In genomic region chr10:81580441-81581070, GRCm38 (mm10) we compare ENCODE assay signal across 9 mouse cellular contexts. TPM values are rescaled to one million over a fixed set of nuclear protein-coding genes. Genes with fewer than 3 reads are reported as not detected.
A peak's percentile ranks its signal among the peaks of the same experiment; 100 is the strongest.
DNase-seq lines count a peak whose midpoint lies in the region; ATAC-seq and TF ChIP-seq lines count a peak whose summit lies in the region.
"Had no signal": no experiment of that assay in that cellular context is flagged by ENCODE, and none has a peak within 500 bp of the region (broad histone marks: within the 10 kb centered on the region; RNA-seq: fewer than 3 reads in every experiment).

No protein-coding gene starts in this region.

- no peak overlapping the region; the same call in 1 of the 2 replicates for H3K4me2 ChIP-seq in liver, embryonic 14.5 days (ENCODE audit: low read depth)
- no peak overlapping the region for H3K4me2 ChIP-seq in midbrain, embryonic 14.5 days (ENCODE audit: low read length)
- H3K4me2 ChIP-seq: limb, embryonic 15.5 days had no signal

- WGBS in heart, adult 2 months: 53% methylated on average over 25 of the region's 25 CpGs
- 14% methylated on average over 25 of the region's 25 CpGs for WGBS in thymus, adult 2 months
- WGBS in liver, embryonic 14.5 days (ENCODE audit: insufficient replicate concordance): 21% methylated on average over 25 of the region's 25 CpGs
- 73% methylated on average over 25 of the region's 25 CpGs for WGBS in midbrain, embryonic 14.5 days

- no peaks in the 10 kb centered on the region for H3K4me1 ChIP-seq in heart, adult 2 months (ENCODE audit: control insufficient read depth, insufficient read depth, low read length)
- peaks cover 20% of the 10 kb centered on the region for H3K4me1 ChIP-seq in thymus, adult 2 months (replicated peaks; ENCODE audit: control insufficient read depth, insufficient read depth, low read length)
- H3K4me1 ChIP-seq in liver, embryonic 14.5 days (replicated peaks; ENCODE audit: control insufficient read depth in 2 of 2, insufficient read depth in 2 of 2, low read length in 1 of 2): peaks cover 1 to 4% of the 10 kb centered on the region in 2 experiments; a peak in 3 of 4 replicates
- peaks cover 4% of the 10 kb centered on the region for H3K4me1 ChIP-seq in midbrain, embryonic 14.5 days (ENCODE audit: control insufficient read depth, insufficient read depth, low read length)

- 0 out of 2 replicates have a peak, but pooled peaks have one; percentile 16 for TF ChIP-seq CTCF in heart, adult 2 months (IDR thresholded peaks at IDR 0.05)
- 0 out of 2 replicates have a peak, but pooled peaks have one; percentile 11 for TF ChIP-seq CTCF in thymus, adult 2 months (IDR thresholded peaks at IDR 0.05; ENCODE audit: borderline replicate concordance, control insufficient read depth, extremely low read depth, insufficient read depth, low read length, poor library complexity)
- peak; percentile 42; the same call in 1 of the 2 replicates for TF ChIP-seq CTCF in liver, embryonic 14.5 days (IDR thresholded peaks at IDR 0.05; ENCODE audit: low read depth)

- no peaks in the 10 kb centered on the region for H3K36me3 ChIP-seq in heart, adult 2 months (ENCODE audit: control insufficient read depth, insufficient read depth, low read length)
- H3K36me3 ChIP-seq in thymus, adult 2 months (ENCODE audit: control insufficient read depth, insufficient read depth, low read length): no peaks in the 10 kb centered on the region
- H3K36me3 ChIP-seq in liver, embryonic 14.5 days (replicated peaks; ENCODE audit: control insufficient read depth, insufficient read depth, low read depth): no peaks in the 10 kb centered on the region
- no peaks in the 10 kb centered on the region for H3K36me3 ChIP-seq in midbrain, embryonic 14.5 days (ENCODE audit: control insufficient read depth, insufficient read depth, low read length)

- no peaks in the 10 kb centered on the region for H3K9me3 ChIP-seq in liver, embryonic 14.5 days (ENCODE audit: control insufficient read depth, low read length)
- no peaks in the 10 kb centered on the region for H3K9me3 ChIP-seq in midbrain, embryonic 14.5 days (ENCODE audit: control insufficient read depth, low read length)
- H3K9me3 ChIP-seq: limb, embryonic 15.5 days had no signal

- TF ChIP-seq EP300 in heart, adult 2 months (IDR thresholded peaks at IDR 0.05; ENCODE audit: insufficient read depth, low read depth, low read length): no peak
- no peak for TF ChIP-seq EP300 in liver, embryonic 14.5 days (IDR thresholded peaks at IDR 0.05; ENCODE audit: low read depth)

- H3K9ac ChIP-seq in heart, adult 2 months (ENCODE audit: low read depth, low read length): peak overlapping the region; percentile 5; the same call in 1 of the 2 replicates
- no peak overlapping the region for H3K9ac ChIP-seq in liver, embryonic 14.5 days (replicated peaks)
- H3K9ac ChIP-seq in midbrain, embryonic 14.5 days (replicated peaks; ENCODE audit: low read length): no peak overlapping the region
- H3K9ac ChIP-seq: limb, embryonic 15.5 days had no signal

- H3K27me3 ChIP-seq in heart, adult 2 months (ENCODE audit: control insufficient read depth, insufficient read depth, low read length): no peaks in the 10 kb centered on the region
- H3K27me3 ChIP-seq in thymus, adult 2 months (ENCODE audit: control insufficient read depth, insufficient read depth, low read length): no peaks in the 10 kb centered on the region
- peaks cover 8% of the 10 kb centered on the region for H3K27me3 ChIP-seq in liver, embryonic 14.5 days (ENCODE audit: control insufficient read depth, insufficient read depth, low read length)
- peaks cover 30% of the 10 kb centered on the region; the same call in 1 of the 2 replicates for H3K27me3 ChIP-seq in midbrain, embryonic 14.5 days (ENCODE audit: control insufficient read depth, insufficient read depth, low read length)

- DNase-seq in heart, adult 2 months: no peak
- no peak for DNase-seq in heart, adult 9 months (ENCODE audit: low spot score in 2 of 2)
- DNase-seq in thymus, adult 2 months: peak; percentile 20
- no peak for DNase-seq in thymus, postnatal 14 days
- DNase-seq in liver, embryonic 14.5 days (ENCODE audit: low read depth in 3 of 3, low spot score in 3 of 3): no peak
- peak; percentile 64 for DNase-seq in testis, postnatal 10 days (ENCODE audit: low spot score)
- no peak for DNase-seq in midbrain, embryonic 14.5 days
- DNase-seq in gastrocnemius, postnatal 36 days: no peak

- intact Hi-C loops in heart, adult 2 months (cut with DNase I): no loop called here
- intact Hi-C loops in gastrocnemius, postnatal 36 days (cut with DNase I): no loop called here

- H3K79me2 ChIP-seq in heart, adult 2 months (replicated peaks; ENCODE audit: control insufficient read depth, insufficient read depth, low read length): no peaks in the 10 kb centered on the region

- no peak overlapping the region for H3K27ac ChIP-seq in heart, adult 2 months
- no peak overlapping the region for H3K27ac ChIP-seq in thymus, adult 2 months (ENCODE audit: control insufficient read depth, insufficient read depth, low read length)
- H3K27ac ChIP-seq in liver, embryonic 14.5 days: no peak overlapping the region
- no peak overlapping the region for H3K27ac ChIP-seq in midbrain, embryonic 14.5 days (replicated peaks; ENCODE audit: low read depth, low read length)
- H3K27ac ChIP-seq: limb, embryonic 15.5 days had no signal

- H3K4me3 ChIP-seq in heart, adult 2 months: no peak overlapping the region
- H3K4me3 ChIP-seq in thymus, adult 2 months (ENCODE audit: control insufficient read depth, insufficient read depth, low read length): no peak overlapping the region
- no peak overlapping the region for H3K4me3 ChIP-seq in liver, embryonic 14.5 days (ENCODE audit: insufficient read depth in 1 of 2, low read depth in 2 of 2, low read length in 2 of 2)
- H3K4me3 ChIP-seq in midbrain, embryonic 14.5 days (replicated peaks; ENCODE audit: low read depth, low read length): no peak overlapping the region
- H3K4me3 ChIP-seq: limb, embryonic 15.5 days had no signal

- ATAC-seq in liver, embryonic 14.5 days (ENCODE audit: insufficient read depth): peak; percentile 12; the same call in 1 of the 2 replicates
- no peak for ATAC-seq in midbrain, embryonic 14.5 days (ENCODE audit: low FRiP score, low TSS enrichment)

- TF ChIP-seq POLR2A in heart, adult 2 months (IDR thresholded peaks at IDR 0.05; ENCODE audit: insufficient read depth, low read depth, low read length): no peak
- TF ChIP-seq POLR2A in thymus, adult 2 months (IDR thresholded peaks at IDR 0.05; ENCODE audit: control insufficient read depth, extremely low read depth, insufficient read depth, low read length, poor library complexity): no peak

RNA-seq across cellular contexts. Expression of gene Tle2, which starts 6.2 kb away (rescaled TPM):
- 1 to 10 TPM; 6.8 to 7.4 TPM for total RNA-seq in heart, adult 2 months (2021)
- 40.9 and 43.8 TPM in 2 replicates for polyA plus RNA-seq in heart, adult 2 months (2012; rRNA removed)
- polyA plus RNA-seq in thymus, adult 2 months (2012; rRNA removed): 100 and 115 TPM in 2 replicates
- polyA plus RNA-seq in liver, embryonic 14.5 days (2012; rRNA removed): 5.2 and 6.5 TPM in 2 replicates
- polyA plus RNA-seq in liver, embryonic 14.5 days (2014; fragmentation: Nextera tagmentation; extraction: Ambion mirVana): 0.82 and 0.90 TPM in 2 replicates
- polyA plus RNA-seq in midbrain, embryonic 14.5 days (2014; fragmentation: Nextera tagmentation; extraction: Ambion mirVana): 20.4 and 25.7 TPM in 2 replicates
- total RNA-seq in gastrocnemius, postnatal 36 days (2021): 1 to 10 TPM; 4.4 to 4.7 TPM

RNA-seq across cellular contexts. Expression of gene Tle6, which starts 20.3 kb away (rescaled TPM):
- 1 to 10 TPM; 5.1 to 7.7 TPM for total RNA-seq in heart, adult 2 months (2021)
- polyA plus RNA-seq in heart, adult 2 months (2012; rRNA removed): 19.0 and 20.1 TPM in 2 replicates
- 22.5 and 28.8 TPM in 2 replicates for polyA plus RNA-seq in thymus, adult 2 months (2012; rRNA removed)
- 4.5 and 4.8 TPM in 2 replicates for polyA plus RNA-seq in liver, embryonic 14.5 days (2012; rRNA removed)
- polyA plus RNA-seq in liver, embryonic 14.5 days (2014; fragmentation: Nextera tagmentation; extraction: Ambion mirVana): 5.6 and 5.8 TPM in 2 replicates
- 3.2 and 3.5 TPM in 2 replicates for polyA plus RNA-seq in midbrain, embryonic 14.5 days (2014; fragmentation: Nextera tagmentation; extraction: Ambion mirVana)
- 1 to 10 TPM; 4.2 to 4.9 TPM for total RNA-seq in gastrocnemius, postnatal 36 days (2021)

RNA-seq across cellular contexts. Expression of gene Aes, which starts 21.3 kb away (rescaled TPM):
- total RNA-seq in heart, adult 2 months (2021): 1,000 to 10,000 TPM in 1 of 2 experiments, 100 to 1,000 TPM in 1; 982 to 1,113 TPM
- polyA plus RNA-seq in heart, adult 2 months (2012; rRNA removed): 2,586 and 3,063 TPM in 2 replicates
- 3,110 and 3,125 TPM in 2 replicates for polyA plus RNA-seq in thymus, adult 2 months (2012; rRNA removed)
- 113 and 134 TPM in 2 replicates for polyA plus RNA-seq in liver, embryonic 14.5 days (2012; rRNA removed)
- 139 and 156 TPM in 2 replicates for polyA plus RNA-seq in liver, embryonic 14.5 days (2014; fragmentation: Nextera tagmentation; extraction: Ambion mirVana)
- 485 and 707 TPM in 2 replicates for polyA plus RNA-seq in midbrain, embryonic 14.5 days (2014; fragmentation: Nextera tagmentation; extraction: Ambion mirVana)
- total RNA-seq in gastrocnemius, postnatal 36 days (2021): 100 to 1,000 TPM; 847 to 848 TPM

RNA-seq across cellular contexts. Expression of gene BC025920, which starts 25.5 kb away (rescaled TPM):
- total RNA-seq in heart, adult 2 months (2021): 1 to 10 TPM; 2.5 to 3.7 TPM
- polyA plus RNA-seq in heart, adult 2 months (2012; rRNA removed): 1.9 and 2.5 TPM in 2 replicates
- 2.8 and 3.3 TPM in 2 replicates for polyA plus RNA-seq in thymus, adult 2 months (2012; rRNA removed)
- 2.3 and 2.4 TPM in 2 replicates for polyA plus RNA-seq in liver, embryonic 14.5 days (2012; rRNA removed)
- polyA plus RNA-seq in liver, embryonic 14.5 days (2014; fragmentation: Nextera tagmentation; extraction: Ambion mirVana): 0.11 and 0.34 TPM in 2 replicates
- 0.74 and 1.1 TPM in 2 replicates for polyA plus RNA-seq in midbrain, embryonic 14.5 days (2014; fragmentation: Nextera tagmentation; extraction: Ambion mirVana)
- 1 to 10 TPM; 2.3 TPM for total RNA-seq in gastrocnemius, postnatal 36 days (2021)

RNA-seq across cellular contexts. Expression of gene Gna11, which starts 35.6 kb away (rescaled TPM):
- total RNA-seq in heart, adult 2 months (2021): 10 to 100 TPM; 46.6 to 53.5 TPM
- polyA plus RNA-seq in heart, adult 2 months (2012; rRNA removed): 68.0 and 81.9 TPM in 2 replicates
- polyA plus RNA-seq in thymus, adult 2 months (2012; rRNA removed): 73.1 and 81.0 TPM in 2 replicates
- 14.8 and 17.0 TPM in 2 replicates for polyA plus RNA-seq in liver, embryonic 14.5 days (2012; rRNA removed)
- polyA plus RNA-seq in liver, embryonic 14.5 days (2014; fragmentation: Nextera tagmentation; extraction: Ambion mirVana): 17.3 and 17.4 TPM in 2 replicates
- polyA plus RNA-seq in midbrain, embryonic 14.5 days (2014; fragmentation: Nextera tagmentation; extraction: Ambion mirVana): 86.7 and 102 TPM in 2 replicates
- 10 to 100 TPM; 23.6 TPM for total RNA-seq in gastrocnemius, postnatal 36 days (2021)

Comparison
In these comparisons a context has a peak if more than half of its experiments do, and no peak if none do; other contexts are left out.
1. DNase-seq: peak in thymus, adult 2 months (single experiment) and testis, postnatal 10 days (single experiment); none in heart, adult 2 months (0 of 2), heart, adult 9 months (0 of 2), thymus, postnatal 14 days (single experiment), liver, embryonic 14.5 days (0 of 3), midbrain, embryonic 14.5 days (single experiment) and gastrocnemius, postnatal 36 days (0 of 2).
2. Peak in every context shown above with its lines, with median percentiles within 50 percentile points of each other: CTCF ChIP-seq.